Mouse (Mus musculus): ENCODE results near the gene Cir1. TPM values are rescaled to one million over a fixed set of nuclear protein-coding genes. Genes with fewer than 3 reads are reported as not detected.

The Cir1 gene
- polyA plus RNA-seq (2012; rRNA removed) = 24.5 and 28.0 TPM in 2 replicates

GRCm38 (mm10) chr2:73312152-73313116, at the start of gene Cir1, which contains the start of gene Scrn3:
Cir1 (minus strand) TSS chr2:73312701.
Scrn3 (plus strand) TSS chr2:73312601.

GRCm38 (mm10) chr2:73271459-73272161, 40.9 kb downstream of the Cir1 start, which contains the start of gene Sp9:
Sp9 (plus strand) TSS chr2:73271925.

Other genes starting within 250 kb of the Cir1 start
- 45.8 and 47.0 TPM in 2 replicates for gene Ola1, start 93.8 kb downstream of the Cir1 start, polyA plus RNA-seq (2012; rRNA removed)
- gene Sp9, start 40.8 kb downstream of the Cir1 start, polyA plus RNA-seq (2012; rRNA removed) = 9.2 and 14.2 TPM in 2 replicates
- 7.9 and 9.0 TPM in 2 replicates for gene Scrn3, start 100 bp downstream of the Cir1 start, polyA plus RNA-seq (2012; rRNA removed)
- 6.2 and 7.7 TPM in 2 replicates for gene Gpr155, start 73.9 kb upstream of the Cir1 start, polyA plus RNA-seq (2012; rRNA removed)
- gene Wipf1, start 217.0 kb upstream of the Cir1 start, polyA plus RNA-seq (2012; rRNA removed) = 3.1 and 6.1 TPM in 2 replicates